Mouse (Mus musculus): ENCODE data around the gene Trim65. TPM values are rescaled to one million over a fixed set of nuclear protein-coding genes. Genes with fewer than 3 reads are reported as not detected.

Trim65 gene
- polyA plus RNA-seq, 1 experiment from 2014 or later: 10.1 TPM

DNA sequence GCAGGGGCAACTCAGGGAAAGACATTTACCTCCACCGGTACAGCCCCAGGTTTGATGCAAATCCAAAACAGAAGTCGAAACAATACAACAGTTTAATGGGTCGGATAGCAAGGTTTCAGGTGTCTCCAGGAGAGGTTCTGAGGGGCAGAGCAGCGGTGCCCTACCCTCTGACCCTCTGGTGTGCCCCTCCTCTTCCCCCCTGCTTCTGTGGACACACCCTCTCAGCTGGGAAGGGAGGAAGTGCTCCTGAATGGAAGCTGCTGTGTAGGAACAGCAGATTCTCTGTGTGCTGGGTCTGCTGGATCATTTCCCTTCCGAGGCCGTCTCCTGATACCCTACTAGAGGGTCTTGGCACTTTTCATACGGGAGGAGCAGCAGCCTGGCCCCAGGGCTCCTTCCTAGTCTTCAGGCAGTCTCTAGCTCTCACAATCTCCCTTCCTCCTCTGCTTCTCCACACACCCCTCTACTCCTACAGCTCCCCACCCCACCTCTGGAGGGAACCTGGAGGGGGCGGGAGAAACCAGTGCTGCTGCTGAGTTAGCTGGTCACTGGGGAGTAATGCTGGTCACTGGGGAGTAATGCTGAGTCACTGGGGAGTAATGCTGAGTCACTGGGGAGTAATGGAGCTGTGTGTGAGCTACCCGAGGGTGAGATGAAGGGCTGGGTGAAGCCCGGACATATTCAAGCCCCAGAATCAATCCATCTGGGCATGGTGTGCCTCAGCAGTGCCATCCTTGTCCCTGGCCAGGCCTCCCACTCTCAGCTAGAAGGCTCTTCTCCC lies 11.5 kb upstream of the Trim65 start:
- no peak for DNase-seq (ENCODE audit: low read depth, low spot score)
- in situ Hi-C loops (cut with MboI; ENCODE audit: low pct_unique_long_range_greater_than_20kb): no loop called here
- TF ChIP-seq CTCF (IDR thresholded peaks at IDR 0.05): no peak
- no peak for ATAC-seq
- no peaks in the 10 kb centered on the region for H3K27me3 ChIP-seq
- POLR2A ChIA-PET: interaction anchor here (1.2 kb wide), 1 partner anchor 26 kb away, joined by 4 read pairs; no protein-coding TSS in a partner anchor
- CTCF ChIA-PET: interaction anchor here (1.2 to 1.4 kb wide), 3 partner anchors 13 to 78 kb away, joined by 3 to 4 read pairs (median 4); no protein-coding TSS in a partner anchor

DNA sequence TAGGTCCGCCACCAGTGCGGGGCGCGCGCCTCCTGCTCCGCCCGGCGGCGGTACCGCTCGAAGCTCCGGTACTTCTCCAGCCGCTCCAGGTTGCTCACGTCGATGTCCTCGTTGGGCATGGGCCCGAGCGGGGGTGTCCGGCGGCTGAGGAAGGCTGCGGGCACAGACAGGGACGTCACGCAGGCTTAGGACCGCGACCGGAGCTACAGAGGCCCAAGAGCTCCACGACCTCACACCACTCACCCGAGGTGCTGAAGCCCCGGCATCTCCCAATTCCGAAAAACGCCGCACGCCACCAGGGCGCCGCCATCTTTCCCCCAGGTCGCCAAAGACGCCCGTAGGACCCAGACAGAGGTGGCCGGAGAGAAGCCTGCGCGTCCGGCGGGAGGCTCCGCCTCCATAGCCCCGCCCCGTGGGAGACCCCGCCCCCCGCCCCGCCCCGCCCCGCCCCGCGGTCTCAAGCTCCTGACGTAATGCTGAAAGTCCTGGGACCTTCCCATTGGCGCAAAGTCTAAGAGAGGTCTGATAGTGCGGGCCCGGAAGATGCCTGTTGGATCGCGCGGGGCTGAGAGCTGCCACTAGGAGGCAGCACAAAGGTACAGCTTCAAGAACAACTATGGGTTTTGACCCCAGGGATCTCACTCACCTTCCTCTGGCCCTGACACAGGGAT lies 7.7 kb upstream of the Trim65 start, which contains the start of gene Mrpl38:
TSS of gene Mrpl38 (minus strand) at position 401 of the 671 bp plus-strand sequence.
- ChIA-PET POLR2A (interaction anchor here (0.5 to 0.6 kb wide), 3 partner anchors 33 to 53 kb away, joined by 3 to 4 read pairs (median 3); no protein-coding TSS in a partner anchor), CTCF (interaction anchor here (0.7 to 1.6 kb wide), 15 partner anchors 9 to 92 kb away, joined by 3 to 6 read pairs (median 3); partner anchors contain the start of gene Fbf1)
- no peaks in the 10 kb centered on the region for H3K27me3 ChIP-seq
- in situ Hi-C loops (cut with MboI; ENCODE audit: low pct_unique_long_range_greater_than_20kb): no loop called here
- ATAC-seq (peak; percentile 77), DNase-seq (ENCODE audit: low read depth, low spot score) (peak; percentile 69)
- TF ChIP-seq CTCF (IDR thresholded peaks at IDR 0.05): no peak

DNA sequence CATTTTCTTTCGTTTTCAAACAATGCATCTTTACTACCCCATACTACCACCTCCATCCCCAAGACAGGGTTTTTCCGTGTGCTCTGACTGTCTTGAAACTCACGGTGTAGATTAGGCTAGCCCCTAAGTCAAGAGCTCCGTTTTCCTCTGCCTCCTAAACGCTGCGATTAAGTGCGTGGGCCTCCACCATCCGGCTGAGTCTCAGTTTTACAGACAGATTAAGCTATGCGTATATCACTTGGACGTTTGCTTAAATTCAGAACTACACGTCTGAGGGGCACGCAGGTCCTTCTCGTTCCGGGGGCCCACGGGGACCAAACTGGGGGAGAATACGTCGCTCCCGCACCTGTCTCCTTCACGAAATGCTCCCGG lies 7.2 kb upstream of the Trim65 start:
- no peak for TF ChIP-seq CTCF (IDR thresholded peaks at IDR 0.05)
- ATAC-seq: no peak
- ChIA-PET CTCF (interaction anchor here (0.7 to 1.6 kb wide), 14 partner anchors 9 to 93 kb away, joined by 3 to 6 read pairs (median 4); partner anchors contain the start of gene Fbf1), POLR2A (interaction anchor here (0.6 to 0.7 kb wide), 3 partner anchors 13 to 107 kb away, joined by 3 read pairs; no protein-coding TSS in a partner anchor)
- in situ Hi-C loops (cut with MboI; ENCODE audit: low pct_unique_long_range_greater_than_20kb): no loop called here
- no peaks in the 10 kb centered on the region for H3K27me3 ChIP-seq
- no peak for DNase-seq (ENCODE audit: low read depth, low spot score)

DNA sequence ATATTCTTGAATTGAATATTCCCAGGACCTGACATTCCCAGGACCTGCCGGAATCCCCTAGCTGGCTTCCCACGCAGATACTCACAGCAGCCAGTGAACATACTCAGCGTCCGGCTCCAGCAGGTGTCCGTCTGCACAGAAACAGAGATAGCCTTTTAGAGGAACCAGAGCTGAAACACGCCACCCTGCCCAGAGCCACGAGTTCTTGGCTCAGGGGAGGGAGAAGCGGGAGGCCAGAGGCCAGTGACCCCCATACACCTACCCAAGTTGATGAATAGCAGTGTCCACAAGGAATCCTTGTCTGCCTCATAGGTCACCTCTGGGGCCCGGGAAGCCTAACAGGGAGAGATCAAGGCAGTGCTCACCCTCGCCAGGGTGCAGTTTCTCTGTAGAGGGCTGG lies 3.2 kb upstream of the Trim65 start:
- ChIA-PET CTCF (interaction anchor here (1.4 kb wide), 1 partner anchor 31 kb away, joined by 3 read pairs; no protein-coding TSS in a partner anchor), POLR2A (no interaction called here)
- DNase-seq (ENCODE audit: low read depth, low spot score): no peak
- H3K27me3 ChIP-seq: no peaks in the 10 kb centered on the region
- ATAC-seq: no peak
- no peak for TF ChIP-seq CTCF (IDR thresholded peaks at IDR 0.05)
- in situ Hi-C loops (cut with MboI; ENCODE audit: low pct_unique_long_range_greater_than_20kb): loop anchor here (5.0 kb wide), 1 partner anchor 47 kb away; the partner anchor contains the start of gene Wbp2

DNA sequence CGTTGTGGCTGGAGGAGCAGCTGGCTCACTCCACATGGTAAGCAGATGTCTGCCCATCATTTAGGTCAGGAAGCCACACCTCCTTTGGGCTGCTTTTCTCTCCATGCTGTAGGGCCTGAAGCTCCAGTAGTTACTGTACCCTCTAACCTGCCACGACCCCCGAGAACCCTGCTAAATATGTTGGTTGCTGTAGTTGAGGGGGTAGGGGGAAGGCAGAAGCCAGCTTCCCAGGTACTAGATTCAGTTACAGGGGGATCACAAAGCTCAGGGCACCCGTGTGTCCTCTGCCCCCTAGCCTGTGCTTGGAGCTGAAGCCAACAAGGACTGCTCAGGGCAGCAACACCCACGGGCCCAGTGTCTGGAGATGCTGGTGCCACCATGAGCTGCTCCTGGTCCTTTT lies 2.6 kb upstream of the Trim65 start:
- no peaks in the 10 kb centered on the region for H3K27me3 ChIP-seq
- ChIA-PET POLR2A (no interaction called here), CTCF (no interaction called here)
- ATAC-seq (no peak), DNase-seq (ENCODE audit: low read depth, low spot score) (no peak)
- in situ Hi-C loops (cut with MboI; ENCODE audit: low pct_unique_long_range_greater_than_20kb): loop anchor here (5.0 kb wide), 1 partner anchor 46 kb away; the partner anchor contains the start of gene Wbp2
- TF ChIP-seq CTCF (IDR thresholded peaks at IDR 0.05): no peak

DNA sequence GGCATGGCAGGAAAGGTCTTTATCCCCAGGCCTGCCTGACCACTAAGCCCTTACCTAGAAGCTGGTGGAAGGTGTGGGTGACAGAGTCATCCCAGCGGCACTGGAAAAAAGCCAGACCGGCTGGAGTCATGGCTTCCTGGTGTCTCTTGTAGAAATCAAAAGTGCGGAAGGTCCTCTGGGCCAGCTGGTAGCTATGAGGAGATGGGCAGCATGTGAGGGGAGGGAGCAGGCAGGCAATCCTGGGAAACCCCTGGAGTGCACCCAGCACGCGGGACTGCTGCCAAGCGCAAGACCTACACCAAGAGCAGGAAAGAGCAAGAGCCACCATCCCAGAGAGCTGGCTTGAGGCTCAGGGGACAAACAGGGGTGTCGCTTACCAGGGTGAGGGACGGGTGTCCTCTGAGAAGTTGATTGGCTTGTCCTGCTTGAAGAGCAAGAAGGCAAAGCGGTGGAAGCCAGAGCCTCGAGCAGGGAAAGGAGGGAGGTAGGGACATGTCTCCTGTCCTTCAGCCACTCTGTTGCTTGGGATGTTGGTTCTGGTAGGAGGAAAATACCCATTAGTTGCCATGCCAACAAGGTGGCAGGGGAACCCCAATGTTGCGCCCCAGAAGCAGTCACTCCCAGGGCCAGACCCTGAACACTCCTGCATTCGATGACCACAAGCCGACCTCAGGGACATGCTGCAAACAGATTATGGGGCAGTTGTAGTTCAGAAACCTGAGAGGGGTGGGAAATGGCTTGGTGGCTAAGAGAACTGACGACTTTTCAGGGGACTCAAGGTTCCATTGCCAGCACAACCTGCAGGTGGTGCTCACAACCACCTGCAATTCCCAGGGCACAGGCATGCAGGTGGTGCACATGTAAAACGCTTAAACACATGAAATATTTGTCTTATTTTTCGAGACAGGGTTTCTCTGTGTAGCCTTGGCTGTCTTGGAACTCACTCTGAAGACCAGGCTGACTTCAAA lies 1.7 kb upstream of the Trim65 start:
- ChIA-PET CTCF (interaction anchor here (1.5 kb wide), 1 partner anchor 10 kb away, joined by 3 read pairs; no protein-coding TSS in a partner anchor), POLR2A (no interaction called here)
- no peaks in the 10 kb centered on the region for H3K27me3 ChIP-seq
- ATAC-seq (no peak), DNase-seq (ENCODE audit: low read depth, low spot score) (no peak)
- no peak for TF ChIP-seq CTCF (IDR thresholded peaks at IDR 0.05)
- in situ Hi-C loops (cut with MboI; ENCODE audit: low pct_unique_long_range_greater_than_20kb): loop anchor here (5.0 kb wide), 1 partner anchor 45 kb away; the partner anchor contains the start of gene Wbp2

DNA sequence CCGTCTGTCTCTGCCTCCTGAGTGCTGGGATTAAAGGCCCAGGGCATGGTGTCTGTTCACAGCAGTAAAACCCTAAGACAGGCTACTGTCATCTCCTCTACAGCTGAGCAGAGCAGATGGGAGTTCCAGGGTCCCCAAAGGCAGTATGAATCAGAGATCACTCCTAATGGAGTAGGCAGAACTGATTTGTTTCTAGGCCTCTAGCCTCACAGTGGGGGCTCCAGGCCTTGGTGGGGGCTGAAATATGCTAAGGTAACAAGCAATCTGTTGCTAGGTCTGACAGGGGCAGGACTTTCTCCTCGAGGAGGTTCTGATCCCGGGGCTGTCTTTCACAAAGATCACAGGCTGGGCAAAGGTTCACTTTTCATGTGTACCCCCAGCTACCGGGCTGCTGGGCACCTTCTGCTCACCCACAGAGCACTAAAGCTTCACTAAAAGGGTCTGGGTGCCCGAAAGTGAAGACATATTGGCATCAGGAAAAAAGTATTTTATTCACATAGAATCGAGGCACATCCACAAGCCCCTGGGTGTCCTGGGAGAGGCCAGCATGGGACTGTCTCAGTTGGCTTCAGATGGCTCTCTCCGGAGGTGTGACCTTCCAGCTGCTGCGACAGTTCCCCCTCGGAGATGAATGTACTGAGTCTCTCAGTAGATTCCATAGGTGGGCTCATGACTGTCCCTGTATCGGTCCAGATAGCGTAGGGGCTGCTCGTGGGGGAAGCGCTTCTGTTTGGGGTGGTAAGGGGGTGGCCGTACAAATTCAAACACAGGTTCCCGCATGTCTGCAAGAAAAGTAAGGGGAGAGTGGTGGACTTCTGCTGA lies 632 bp upstream of the Trim65 start:
- in situ Hi-C loops (cut with MboI; ENCODE audit: low pct_unique_long_range_greater_than_20kb): loop anchor here (5.0 kb wide), 1 partner anchor 44 kb away; the partner anchor contains the start of gene Wbp2
- no peak for TF ChIP-seq CTCF (IDR thresholded peaks at IDR 0.05)

DNA sequence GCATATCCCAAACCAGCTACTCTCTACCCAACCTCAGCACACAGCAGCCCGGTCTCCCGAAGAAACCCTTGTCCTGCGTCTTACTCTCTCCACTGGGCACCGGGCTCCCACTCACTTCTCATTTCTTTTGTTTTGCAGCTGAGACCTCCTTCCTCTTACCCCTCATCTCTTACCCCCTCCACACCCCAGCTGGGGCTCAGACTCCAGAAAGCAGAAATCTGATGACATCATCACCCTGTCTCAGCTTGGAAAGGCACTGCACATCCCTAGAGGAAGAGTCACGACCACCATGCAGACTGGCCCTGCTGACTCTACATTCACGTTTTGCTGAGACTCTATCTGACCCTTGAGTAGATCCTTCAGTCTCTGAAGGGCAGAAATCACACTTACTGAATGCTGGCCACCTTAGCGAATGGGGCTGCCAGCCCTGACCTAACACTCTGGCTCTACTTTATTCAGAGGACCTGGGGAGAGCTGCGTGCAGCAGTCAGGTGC lies 888 bp downstream of the Trim65 start:
- ATAC-seq: peak; percentile 3
- no peaks in the 10 kb centered on the region for H3K27me3 ChIP-seq
- CTCF ChIA-PET: interaction anchor here (0.9 to 1.9 kb wide), 10 partner anchors 10 to 105 kb away, joined by 3 to 7 read pairs (median 4); partner anchors contain the start of gene Wbp2
- POLR2A ChIA-PET: interaction anchor here (0.7 to 2.3 kb wide), 8 partner anchors 13 to 99 kb away, joined by 3 to 5 read pairs (median 3); partner anchors contain the start of gene Wbp2
- TF ChIP-seq CTCF (IDR thresholded peaks at IDR 0.05): no peak
- in situ Hi-C loops (cut with MboI; ENCODE audit: low pct_unique_long_range_greater_than_20kb): loop anchor here (5.0 kb wide), 1 partner anchor 43 kb away; the partner anchor contains the start of gene Wbp2
- no peak for DNase-seq (ENCODE audit: low read depth, low spot score)

More for the DNA sequence above, 632 bp upstream of the Trim65 start:
- DNase-seq (ENCODE audit: low read depth, low spot score) (no peak), ATAC-seq (no peak)
- H3K27me3 ChIP-seq: no peaks in the 10 kb centered on the region
- ChIA-PET POLR2A (interaction anchor here (0.7 to 2.3 kb wide), 5 partner anchors 14 to 69 kb away, joined by 3 to 5 read pairs (median 3); no protein-coding TSS in a partner anchor), CTCF (interaction anchor here (0.8 to 1.6 kb wide), 6 partner anchors 9 to 189 kb away, joined by 3 to 4 read pairs (median 3); no protein-coding TSS in a partner anchor)
